Mouse (Mus musculus): ENCODE results near the gene Zic3. TPM values are rescaled to one million over a fixed set of nuclear protein-coding genes. Genes with fewer than 3 reads are reported as not detected.

Gene Zic3
- total and polyA plus RNA-seq, 2 experiments from 2014 or later, result 13.3 to 16.6 TPM

DNA sequence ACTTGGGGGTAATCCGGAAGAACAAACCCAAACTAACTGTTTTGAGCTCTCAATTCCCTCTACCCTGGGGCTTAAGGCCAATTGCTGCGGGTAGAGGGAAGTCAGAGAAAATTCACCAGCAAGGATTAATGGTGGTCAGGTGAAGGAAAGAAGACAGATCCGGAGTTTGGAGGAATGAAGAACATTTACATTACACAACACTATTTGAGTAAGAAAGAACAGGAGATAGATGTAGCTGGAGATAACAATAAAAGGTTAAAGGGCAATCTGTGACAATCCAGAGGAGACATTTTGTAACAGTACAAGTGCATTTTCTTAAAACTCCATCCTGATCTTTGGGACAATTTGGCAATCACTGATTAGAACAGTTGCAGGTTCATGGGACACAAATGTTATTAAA lies 19.4 kb downstream of the Zic3 start:
- Histone ChIP-seq H3K4me1 (ENCODE audit: insufficient read depth) (no peaks in the 10 kb centered on the region), H3K27ac (ENCODE audit: low read depth, low read length) (no peak overlapping the region), H3K4me2 (ENCODE audit: low read depth) (no peak overlapping the region), H3K36me3 (ENCODE audit: insufficient read depth) (no peaks in the 10 kb centered on the region), H3K4me3 (ENCODE audit: low read depth, low read length) (no peak overlapping the region), H3K9me3 (ENCODE audit: low read length) (no peaks in the 10 kb centered on the region), H3K9ac (no peak overlapping the region), H3K27me3 (ENCODE audit: insufficient read depth, low read length) (no peaks in the 10 kb centered on the region; the same call in none of the 2 replicates)
- no peak for TF ChIP-seq CTCF (IDR thresholded peaks at IDR 0.05; ENCODE audit: low read depth)
- ATAC-seq (no peak), DNase-seq (no peak)
- 60% methylated on average over 3 of the region's 3 CpGs for WGBS

DNA sequence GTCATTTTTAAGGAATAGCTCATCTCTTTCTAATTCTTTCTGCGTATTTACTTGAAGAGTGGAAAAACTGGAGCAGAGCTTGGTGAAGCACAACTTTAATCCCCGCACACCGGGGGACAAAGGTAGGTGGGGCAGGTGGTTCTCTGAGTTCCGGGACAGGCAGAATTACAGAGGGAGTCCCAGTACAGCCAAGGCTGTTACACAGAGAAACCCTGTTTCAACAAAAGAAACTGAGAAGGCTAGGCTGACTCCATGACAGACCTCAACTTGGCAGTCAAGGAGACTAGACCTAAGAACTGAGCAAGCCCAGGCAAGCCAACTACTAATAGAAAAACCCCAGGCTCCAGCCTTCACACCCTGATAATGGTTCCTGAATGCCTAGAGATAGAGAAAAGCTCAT lies 20.0 kb downstream of the Zic3 start:
- ATAC-seq, result no peak
- no peak overlapping the region for H3K27ac ChIP-seq (ENCODE audit: low read depth, low read length)
- no peak for TF ChIP-seq CTCF (IDR thresholded peaks at IDR 0.05; ENCODE audit: low read depth)
- no peaks in the 10 kb centered on the region for H3K4me1 ChIP-seq (ENCODE audit: insufficient read depth)
- H3K36me3 ChIP-seq (ENCODE audit: insufficient read depth), result no peaks in the 10 kb centered on the region
- H3K27me3 ChIP-seq (ENCODE audit: insufficient read depth, low read length), result no peaks in the 10 kb centered on the region
- WGBS, result 79% methylated on average over 4 of the region's 4 CpGs
- H3K4me2 ChIP-seq (ENCODE audit: low read depth), result no peak overlapping the region
- H3K4me3 ChIP-seq (ENCODE audit: low read depth, low read length), result no peak overlapping the region
- H3K9me3 ChIP-seq (ENCODE audit: low read length), result no peaks in the 10 kb centered on the region
- H3K9ac ChIP-seq, result no peak overlapping the region
- DNase-seq, result no peak

Measured in forebrain, postnatal 0 days (tissue).